Mouse (Mus musculus) lung, embryonic 14.5 days (tissue): ENCODE data around the gene Rrp8. TPM values are rescaled to one million over a fixed set of nuclear protein-coding genes. Genes with fewer than 3 reads are reported as not detected.

ENCODE experiments used
- ATAC-seq: fragments of 200-750 bp; cut with Nextera tagmentation; 2 replicates; pipeline ENCODE4 v1.8.0; 2017; ENCODE audit warnings: mild to moderate bottlenecking, moderate TSS enrichment, moderate library complexity; ENCODE audit not compliant: insufficient read depth
- DNase-seq: peaks from one replicate; pipeline ENCODE4 v3.0.0-alpha.2; 2015
- H3K27ac ChIP-seq: fragments of 300-500 bp; sonication (generic); 2 replicates; pipeline ENCODE4 v1.5.1; 2014; ENCODE audit warnings: low read depth, mild to moderate bottlenecking, moderate library complexity
- H3K27me3 ChIP-seq: fragments of 300-500 bp; sonication (generic); 2 replicates; pipeline ENCODE4 v1.6.1; 2014; ENCODE audit warnings: low read length, control low read depth; ENCODE audit not compliant: insufficient read depth
- H3K36me3 ChIP-seq: fragments of 300-500 bp; sonication (generic); 2 replicates; pipeline ENCODE4 v1.6.1; 2014; ENCODE audit warnings: control low read depth; ENCODE audit not compliant: insufficient read depth
- H3K4me1 ChIP-seq: fragments of 300-500 bp; sonication (generic); 2 replicates; pipeline ENCODE4 v1.6.1; 2014; ENCODE audit warnings: antibody characterized with exemption, control low read depth; ENCODE audit not compliant: insufficient read depth
- H3K4me2 ChIP-seq: fragments of 300-500 bp; sonication (generic); 2 replicates; pipeline ENCODE4 v1.6.1; 2014; ENCODE audit warnings: mild to moderate bottlenecking
- H3K4me3 ChIP-seq: fragments of 300-500 bp; sonication (generic); 2 replicates; pipeline ENCODE4 v1.5.1; 2014; ENCODE audit warnings: low read depth, low read length
- H3K9ac ChIP-seq: fragments of 300-500 bp; sonication (generic); 2 replicates; pipeline ENCODE4 v1.6.1; 2014
- H3K9me3 ChIP-seq: fragments of 300-500 bp; sonication (generic); 2 replicates; pipeline ENCODE4 v1.6.1; 2016; ENCODE audit warnings: low read depth, low read length, control low read depth
- CTCF ChIP-seq: IDR thresholded peaks from 2 replicates; pipeline ENCODE4 v1.5.1; 2016; ENCODE audit warnings: antibody characterized with exemption, low read depth
- WGBS: fragments of 180-500 bp; shearing (Covaris S2); extraction: QIAGEN DNeasy Blood & Tissue Kit; methylation state at CpG from one replicate; pipeline ENCODE4 v1.1.7; 2014; 5-methylcytosine and 5-hydroxymethylcytosine counted together
- polyA plus RNA-seq: library from polyadenylated mRNA; unstranded; fragments of >200 nt; fragmentation: Nextera tagmentation; extraction: Ambion mirVana; gene quantifications from 2 replicates; pipeline ENCODE4 v1.2.1, GENCODE M21; 2014

Gene Rrp8
- polyA plus RNA-seq, 1 experiment from 2014 or later: 45.2 TPM

DNA sequence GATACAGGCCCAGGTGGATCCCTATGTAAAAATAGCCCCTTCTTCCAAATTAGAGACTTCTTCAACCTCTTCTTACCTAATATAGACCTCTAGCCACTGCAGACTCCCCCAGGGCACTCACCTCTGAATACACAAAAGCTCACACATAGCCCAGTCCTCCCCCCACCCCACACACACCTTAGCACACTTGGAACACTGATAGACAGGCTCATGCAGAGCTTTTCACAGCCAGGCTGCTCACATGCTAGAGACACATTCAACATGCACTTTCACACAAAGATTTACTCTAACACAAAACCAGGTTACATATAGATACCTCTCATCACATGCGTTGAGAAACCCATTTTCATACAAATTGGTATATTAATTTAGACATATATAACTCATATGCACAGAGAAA is 40.1 kb upstream of the Rrp8 start:
- H3K36me3 ChIP-seq: peaks cover 39% of the 10 kb centered on the region
- 83% methylated on average over 1 of the region's 1 CpGs for WGBS

DNA sequence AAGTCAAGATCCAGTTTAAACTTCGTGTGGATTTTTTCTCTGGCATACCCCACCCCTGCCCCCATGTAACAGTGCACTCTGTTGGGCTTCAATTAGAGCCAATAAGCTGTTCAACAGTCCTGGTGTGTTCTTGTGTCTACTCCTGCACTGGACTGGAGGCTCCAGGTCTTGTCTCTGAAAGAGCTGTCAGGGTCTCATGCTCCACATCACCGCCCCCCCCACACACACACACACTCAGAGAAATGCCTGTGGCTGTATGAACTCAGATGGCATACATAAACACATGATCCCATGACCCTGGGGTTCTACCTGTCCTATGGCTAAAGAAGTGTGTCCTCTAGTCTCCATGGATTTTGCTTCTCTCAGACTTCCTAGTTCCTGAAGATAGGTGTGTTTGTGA is 38.8 kb upstream of the Rrp8 start:
- 81% methylated on average over 2 of the region's 2 CpGs for WGBS
- 0 out of 2 replicates have a peak, but pooled peaks cover 15% of the 10 kb centered on the region for H3K4me1 ChIP-seq
- peaks cover 43% of the 10 kb centered on the region for H3K36me3 ChIP-seq
- H3K9me3 ChIP-seq: no peaks in the 10 kb centered on the region
- DNase-seq: no peak
- no peak overlapping the region for H3K4me2 ChIP-seq
- no peak for ATAC-seq
- H3K4me3 ChIP-seq: no peak overlapping the region
- no peak overlapping the region for H3K9ac ChIP-seq
- no peak overlapping the region for H3K27ac ChIP-seq
- no peaks in the 10 kb centered on the region for H3K27me3 ChIP-seq
- TF ChIP-seq CTCF: no peak

More for the DNA sequence above, 40.1 kb upstream of the Rrp8 start:
- no peak for TF ChIP-seq CTCF
- no peak for ATAC-seq
- DNase-seq: no peak
- H3K27ac ChIP-seq: peak overlapping the region; percentile 96
- 0 out of 2 replicates have a peak, but pooled peaks cover 15% of the 10 kb centered on the region for H3K4me1 ChIP-seq
- no peaks in the 10 kb centered on the region for H3K27me3 ChIP-seq
- no peaks in the 10 kb centered on the region for H3K9me3 ChIP-seq
- H3K4me2 ChIP-seq: peak overlapping the region; percentile 59
- H3K4me3 ChIP-seq: peak overlapping the region; percentile 29
- peak overlapping the region; percentile 43; the same call in 1 of the 2 replicates for H3K9ac ChIP-seq

DNA sequence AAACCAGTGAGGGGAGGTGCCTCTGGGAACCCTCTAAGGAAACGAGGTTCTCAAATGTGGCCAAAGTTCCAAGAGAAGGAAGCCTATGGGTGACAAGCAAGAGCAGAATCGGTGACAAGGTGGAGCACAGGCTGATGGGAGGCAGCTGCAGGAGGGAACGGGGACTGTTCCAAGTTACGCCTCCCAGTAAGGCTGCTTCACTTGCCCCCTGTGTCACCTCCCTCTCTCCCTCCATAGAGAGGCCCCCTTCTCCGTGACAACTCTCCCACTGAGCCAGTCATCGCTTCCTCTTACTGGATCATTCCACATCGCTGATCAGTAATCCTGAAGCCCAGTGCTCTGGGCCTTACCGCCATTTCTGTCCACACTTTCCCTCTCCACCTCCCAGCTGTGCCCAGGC is 37.5 kb upstream of the Rrp8 start:
- ATAC-seq (peak; percentile 26), DNase-seq (peak; percentile 71)
- peak overlapping the region; percentile 60; the same call in 1 of the 2 replicates for H3K27ac ChIP-seq
- H3K4me2 ChIP-seq: peak overlapping the region; percentile 18; the same call in 1 of the 2 replicates
- no peak for TF ChIP-seq CTCF
- no peak overlapping the region for H3K4me3 ChIP-seq
- H3K9ac ChIP-seq: no peak overlapping the region
- H3K36me3 ChIP-seq: peaks cover 44% of the 10 kb centered on the region
- WGBS: 46% methylated on average over 8 of the region's 8 CpGs
- H3K9me3 ChIP-seq: no peaks in the 10 kb centered on the region
- H3K27me3 ChIP-seq: no peaks in the 10 kb centered on the region
- H3K4me1 ChIP-seq: 0 out of 2 replicates have a peak, but pooled peaks cover 15% of the 10 kb centered on the region

DNA sequence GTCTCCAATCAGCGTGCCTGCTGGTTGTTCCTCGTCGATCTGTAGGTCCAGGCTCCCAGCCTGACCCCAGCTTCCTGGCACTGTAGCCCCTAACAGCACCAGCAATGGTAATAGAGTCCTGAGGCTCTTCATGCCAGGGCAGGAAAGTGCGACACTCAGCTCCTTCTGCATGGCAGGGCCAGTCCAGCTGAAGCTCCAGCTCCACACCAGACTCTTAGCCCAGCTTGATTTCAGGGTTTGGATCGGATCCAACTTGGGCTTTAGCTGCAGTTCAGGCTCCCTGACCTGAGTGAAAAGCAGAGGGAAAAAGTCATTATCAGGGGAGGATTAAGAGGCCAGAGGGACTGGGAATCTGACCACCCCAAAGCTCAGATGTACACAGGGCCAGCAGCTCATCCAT is 35.9 kb upstream of the Rrp8 start:
- Histone ChIP-seq H3K9ac (no peak overlapping the region), H3K9me3 (no peaks in the 10 kb centered on the region), H3K4me1 (0 out of 2 replicates have a peak, but pooled peaks cover 10% of the 10 kb centered on the region), H3K36me3 (peaks cover 52% of the 10 kb centered on the region), H3K4me3 (no peak overlapping the region), H3K4me2 (no peak overlapping the region), H3K27me3 (no peaks in the 10 kb centered on the region), H3K27ac (0 out of 2 replicates have a peak overlapping the region, but pooled peaks have one; percentile 7)
- TF ChIP-seq CTCF: no peak
- WGBS: 72% methylated on average over 5 of the region's 5 CpGs
- ATAC-seq (no peak), DNase-seq (peak; percentile 69)

DNA sequence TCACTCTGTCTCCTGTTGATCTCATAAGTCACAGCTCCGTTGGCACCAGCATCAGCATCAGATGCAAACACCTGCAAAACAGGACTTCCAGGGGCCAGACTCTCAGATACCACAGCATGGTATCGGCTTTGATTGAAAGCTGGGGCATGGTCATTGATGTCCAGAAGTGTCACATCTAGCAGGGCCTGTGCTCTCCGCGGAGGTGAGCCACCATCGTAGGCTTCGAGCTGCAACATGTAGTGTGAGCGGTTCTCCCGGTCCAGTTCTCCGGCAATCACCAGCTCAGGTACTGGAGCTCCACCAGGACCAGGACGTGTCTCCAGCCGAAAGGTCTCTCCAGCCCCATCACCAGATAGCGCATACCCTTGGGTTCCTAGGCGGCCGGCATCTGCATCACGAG is 35.1 kb upstream of the Rrp8 start:
- WGBS: 95% methylated on average over 15 of the region's 15 CpGs
- DNase-seq (no peak), ATAC-seq (no peak)
- Histone ChIP-seq H3K27ac (no peak overlapping the region), H3K4me2 (no peak overlapping the region), H3K27me3 (no peaks in the 10 kb centered on the region), H3K4me3 (no peak overlapping the region), H3K4me1 (0 out of 2 replicates have a peak, but pooled peaks cover 7% of the 10 kb centered on the region), H3K9ac (no peak overlapping the region), H3K36me3 (peaks cover 60% of the 10 kb centered on the region), H3K9me3 (no peaks in the 10 kb centered on the region)
- TF ChIP-seq CTCF: no peak

DNA sequence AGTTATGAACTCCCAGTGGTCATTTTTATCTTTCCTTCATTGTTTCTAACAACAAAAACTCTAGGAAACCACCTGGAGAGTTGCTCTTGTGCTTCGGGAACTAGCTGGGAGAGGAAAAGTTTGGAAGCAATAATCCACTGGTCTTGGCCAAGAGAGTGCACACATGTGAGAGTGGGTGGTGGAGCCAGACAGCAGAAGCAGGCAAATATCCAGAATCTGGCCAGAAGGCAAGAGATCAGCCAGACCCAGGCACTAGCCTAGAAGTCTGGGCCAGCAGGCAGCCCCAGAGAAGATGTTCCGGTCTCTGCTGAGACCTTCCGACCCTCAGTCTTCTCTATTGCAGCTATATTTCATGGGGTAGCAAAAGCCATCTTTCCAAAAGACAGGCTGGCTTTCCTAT is 32.8 kb upstream of the Rrp8 start:
- ATAC-seq (no peak), DNase-seq (no peak)
- H3K4me2 ChIP-seq: no peak overlapping the region
- no peaks in the 10 kb centered on the region for H3K27me3 ChIP-seq
- 0 out of 2 replicates have a peak, but pooled peaks cover 3% of the 10 kb centered on the region for H3K4me1 ChIP-seq
- no peaks in the 10 kb centered on the region for H3K9me3 ChIP-seq
- no peak overlapping the region for H3K9ac ChIP-seq
- no peak overlapping the region for H3K4me3 ChIP-seq
- H3K27ac ChIP-seq: no peak overlapping the region
- TF ChIP-seq CTCF: no peak
- H3K36me3 ChIP-seq: peaks cover 75% of the 10 kb centered on the region
- 87% methylated on average over 3 of the region's 3 CpGs for WGBS

DNA sequence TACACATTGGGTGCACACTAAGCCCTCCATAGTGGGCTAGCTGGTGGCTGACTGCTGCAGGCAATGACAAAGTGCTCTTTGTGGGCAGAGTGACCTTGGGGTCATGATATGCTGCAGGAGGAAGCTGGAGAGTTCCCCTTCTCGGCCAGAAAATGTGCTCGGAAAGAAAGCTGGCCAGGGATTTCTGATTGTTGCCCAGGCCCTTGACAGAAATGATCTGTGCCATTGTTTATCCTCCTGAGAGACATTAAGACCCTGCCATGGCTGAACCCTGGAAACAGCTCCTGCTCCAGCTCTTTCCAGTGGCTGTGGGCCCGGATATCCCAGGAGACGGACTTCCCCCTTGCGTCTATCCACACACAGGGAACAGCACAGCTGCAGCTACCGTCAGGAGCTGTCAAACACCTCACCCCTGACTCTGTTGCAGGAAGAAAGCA is 30.6 kb upstream of the Rrp8 start:
- H3K27me3 ChIP-seq: no peaks in the 10 kb centered on the region
- H3K9me3 ChIP-seq: no peaks in the 10 kb centered on the region
- peak; percentile 51 for DNase-seq
- H3K4me1 ChIP-seq: no peaks in the 10 kb centered on the region
- ATAC-seq: no peak
- 17% methylated on average over 6 of the region's 6 CpGs for WGBS
- peak overlapping the region; percentile 32; the same call in 1 of the 2 replicates for H3K27ac ChIP-seq
- 0 out of 2 replicates have a peak overlapping the region, but pooled peaks have one; percentile 8 for H3K4me2 ChIP-seq
- no peak overlapping the region for H3K4me3 ChIP-seq
- no peak for TF ChIP-seq CTCF
- H3K36me3 ChIP-seq: peaks cover 93% of the 10 kb centered on the region
- no peak overlapping the region for H3K9ac ChIP-seq
